Mouse (Mus musculus): ENCODE data around the gene Nefh. TPM values are rescaled to one million over a fixed set of nuclear protein-coding genes. Genes with fewer than 3 reads are reported as not detected.

Gene Nefh
- polyA plus RNA-seq, 1 experiment from 2014 or later, result 0.39 TPM

DNA sequence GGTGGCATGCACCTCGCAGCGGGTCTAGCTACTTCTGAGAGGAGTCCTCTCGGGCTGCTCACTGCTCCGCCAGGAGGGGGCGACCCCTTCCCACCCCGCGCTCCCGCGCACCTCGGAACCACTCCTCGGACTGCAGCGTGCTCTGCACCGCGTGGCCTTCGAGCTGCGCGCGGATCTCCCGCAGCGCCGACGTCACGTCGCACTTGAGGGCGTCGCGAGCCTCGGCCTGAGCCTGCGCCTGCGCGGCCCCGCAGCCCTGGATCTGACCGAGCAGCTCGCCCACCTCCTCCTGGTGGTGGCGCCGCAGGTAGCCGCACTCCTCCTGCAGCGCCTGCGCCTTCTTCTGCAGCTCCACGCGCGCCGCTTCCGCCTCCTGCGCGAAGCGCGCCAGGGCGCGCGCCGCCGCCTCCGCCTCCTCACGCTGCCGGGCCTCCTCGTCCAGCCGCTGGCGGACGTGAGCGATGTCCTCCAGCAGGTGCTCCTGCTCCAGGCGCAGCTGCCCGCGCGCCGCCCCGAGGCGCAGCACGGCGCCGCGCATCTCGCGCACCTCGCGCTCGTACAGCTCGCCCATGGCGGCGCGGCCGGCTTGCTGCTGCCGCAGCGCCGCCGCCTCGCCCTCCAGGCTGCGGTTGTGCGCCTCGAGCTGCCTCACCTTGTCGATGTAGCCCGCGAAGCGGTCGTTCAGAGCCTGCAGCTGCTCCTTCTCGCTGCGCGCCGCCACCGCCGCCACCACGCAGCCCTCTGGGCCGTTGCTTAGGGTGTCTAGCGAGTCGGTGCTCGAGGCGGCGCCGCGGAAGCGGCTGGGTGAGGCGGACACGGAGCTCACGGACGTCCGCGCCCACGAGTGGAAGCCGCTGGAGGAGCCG, 684 bp downstream of the Nefh start:
- under 1% methylated on average over 120 of the region's 120 CpGs for WGBS
- Histone ChIP-seq H3K27me3 (ENCODE audit: insufficient read depth, poor library complexity, severe bottlenecking) (peaks cover 98% of the 10 kb centered on the region), H3K9me3 (no peaks in the 10 kb centered on the region), H3K36me3 (no peaks in the 10 kb centered on the region), H3K4me3 (peak overlapping the region; percentile 64), H3K4me1 (peaks cover 18% of the 10 kb centered on the region), H3K27ac (no peak overlapping the region)
- DNase-seq (ENCODE audit: low spot score), result no peak

DNA sequence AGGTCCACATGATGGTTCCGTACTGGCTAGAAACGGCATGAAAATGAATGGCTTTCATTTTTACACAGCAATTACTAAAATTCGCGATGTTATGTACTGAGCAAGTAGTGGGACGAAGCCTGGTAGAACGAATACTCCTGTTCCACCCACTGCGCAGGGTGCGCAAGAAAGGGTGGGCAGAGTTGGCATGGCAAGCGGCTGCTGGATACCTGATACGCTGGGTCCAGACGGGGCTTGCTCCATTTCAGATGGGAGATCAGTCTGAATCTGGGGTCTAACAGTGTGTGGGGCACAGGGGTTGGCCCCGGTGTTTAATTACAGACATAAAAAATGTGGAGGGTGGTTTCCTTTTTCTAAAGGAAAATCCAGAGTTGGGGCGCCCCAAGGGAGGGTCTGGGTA, 1.3 kb downstream of the Nefh start:
- Histone ChIP-seq H3K9me3 (no peaks in the 10 kb centered on the region), H3K27me3 (ENCODE audit: insufficient read depth, poor library complexity, severe bottlenecking) (peaks cover 95% of the 10 kb centered on the region), H3K4me1 (peaks cover 18% of the 10 kb centered on the region), H3K4me3 (peak overlapping the region; percentile 64), H3K27ac (no peak overlapping the region), H3K36me3 (no peaks in the 10 kb centered on the region)
- WGBS, result 45% methylated on average over 13 of the region's 13 CpGs
- DNase-seq (ENCODE audit: low spot score), result no peak

DNA sequence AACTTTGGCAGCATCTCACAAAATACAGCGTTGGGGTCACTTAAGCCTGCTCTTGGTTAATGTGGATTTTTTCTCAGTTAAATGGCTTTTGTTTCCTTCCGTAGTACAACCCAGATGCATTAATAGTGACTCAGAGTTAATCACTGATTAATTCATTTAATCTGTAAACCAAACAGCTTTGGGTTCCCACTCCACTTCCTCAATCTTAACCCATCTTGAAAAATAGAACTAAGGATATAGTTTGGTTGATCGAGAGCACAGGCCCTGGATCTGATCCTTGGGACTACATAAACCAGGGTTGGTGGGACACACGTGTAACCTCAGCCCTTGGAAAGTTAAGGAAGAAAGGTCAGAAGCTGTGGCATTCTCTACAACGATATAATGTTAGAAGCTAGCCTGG, 11.6 kb downstream of the Nefh start:
- H3K27me3 ChIP-seq (ENCODE audit: insufficient read depth, poor library complexity, severe bottlenecking), result peaks cover 6% of the 10 kb centered on the region; the same call in 1 of the 2 replicates
- no peak for DNase-seq (ENCODE audit: low spot score)
- H3K27ac ChIP-seq, result no peak overlapping the region
- H3K4me1 ChIP-seq, result peaks cover 19% of the 10 kb centered on the region
- no peaks in the 10 kb centered on the region for H3K36me3 ChIP-seq
- H3K9me3 ChIP-seq, result no peaks in the 10 kb centered on the region
- WGBS, result 81% methylated on average over 5 of the region's 5 CpGs
- no peak overlapping the region for H3K4me3 ChIP-seq

DNA sequence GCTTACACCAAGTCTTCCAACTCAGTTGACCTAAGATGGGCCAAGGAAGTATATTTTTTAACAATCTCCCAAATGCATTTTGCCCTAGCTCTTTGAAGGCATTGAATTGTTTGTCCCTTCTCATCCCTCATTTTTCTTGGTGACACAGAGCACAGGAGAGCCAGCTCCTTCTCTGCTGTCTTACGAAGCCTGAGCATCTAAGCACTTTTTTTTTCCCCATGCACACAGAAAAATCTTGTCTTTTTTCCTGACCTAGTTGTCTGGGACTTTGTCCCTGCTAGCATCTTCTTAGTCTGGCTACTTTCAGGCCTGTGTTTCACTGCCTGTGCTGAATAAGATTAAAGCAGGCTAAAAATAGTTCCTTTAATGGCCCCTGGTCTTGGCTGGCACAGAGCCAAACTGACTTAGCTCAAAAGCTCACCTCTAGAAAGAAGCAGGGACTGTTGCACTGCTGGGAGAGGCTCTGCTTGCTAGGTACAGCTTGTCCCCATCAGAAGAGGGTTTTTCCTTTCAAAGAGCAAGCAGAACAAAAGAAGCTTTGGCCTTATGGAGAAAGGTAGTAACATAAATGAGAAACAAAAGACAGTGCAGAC, 16.8 kb downstream of the Nefh start:
- Histone ChIP-seq H3K36me3 (peaks cover 39% of the 10 kb centered on the region), H3K4me3 (no peak overlapping the region), H3K27me3 (ENCODE audit: insufficient read depth, poor library complexity, severe bottlenecking) (no peaks in the 10 kb centered on the region), H3K9me3 (no peaks in the 10 kb centered on the region), H3K4me1 (peaks cover 39% of the 10 kb centered on the region), H3K27ac (peak overlapping the region; percentile 75)
- 30% methylated on average over 1 of the region's 1 CpGs for WGBS
- DNase-seq (ENCODE audit: low spot score), result no peak

DNA sequence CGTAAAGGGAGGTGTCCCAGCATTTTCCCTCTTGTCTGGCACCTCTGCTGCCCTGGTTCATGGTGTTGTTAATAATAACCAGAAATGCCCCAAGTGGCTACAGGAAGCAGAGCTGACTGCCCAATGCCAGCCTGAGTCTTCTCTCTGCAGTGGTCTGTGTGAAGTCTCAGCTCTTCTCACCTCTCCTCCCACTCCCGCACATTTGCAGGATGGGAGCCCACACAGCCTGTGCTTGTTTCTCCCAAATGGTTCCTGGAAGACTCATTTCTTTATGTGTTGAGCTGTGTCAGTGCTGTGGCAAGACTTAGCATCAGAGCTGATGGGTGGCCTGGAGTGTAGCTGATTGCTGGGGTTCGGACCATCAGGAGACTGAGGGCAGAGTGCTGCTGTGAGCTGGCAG, 20.6 kb downstream of the Nefh start:
- whole genome bisulfite sequencing, result 88% methylated on average over 3 of the region's 3 CpGs
- Histone ChIP-seq H3K4me1 (peaks cover 33% of the 10 kb centered on the region), H3K9me3 (no peaks in the 10 kb centered on the region), H3K27ac (no peak overlapping the region), H3K4me3 (no peak overlapping the region), H3K27me3 (ENCODE audit: insufficient read depth, poor library complexity, severe bottlenecking) (no peaks in the 10 kb centered on the region), H3K36me3 (peaks cover 76% of the 10 kb centered on the region)
- no peak for DNase-seq (ENCODE audit: low spot score)

DNA sequence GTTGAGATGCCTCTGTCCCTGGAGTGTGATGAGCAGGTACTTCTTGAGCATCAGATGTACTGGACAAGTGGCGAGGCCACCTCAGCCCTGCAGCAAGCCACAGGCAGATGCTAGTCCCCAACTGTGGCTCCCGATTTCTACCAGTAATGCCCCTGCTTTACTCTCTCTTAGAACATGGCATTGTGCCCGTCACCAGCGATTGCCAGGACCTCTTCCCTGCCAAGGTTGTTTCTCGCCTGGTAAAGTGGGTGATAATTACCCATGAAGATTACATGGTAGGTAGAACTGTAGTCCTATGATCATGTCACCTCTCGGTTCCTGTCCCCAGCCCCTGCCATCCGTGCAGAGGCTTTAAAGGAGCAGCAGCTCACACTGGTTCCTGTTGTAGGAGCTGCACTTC, 26.1 kb downstream of the Nefh start:
- H3K27me3 ChIP-seq (ENCODE audit: insufficient read depth, poor library complexity, severe bottlenecking), result no peaks in the 10 kb centered on the region
- peaks cover 95% of the 10 kb centered on the region for H3K36me3 ChIP-seq
- no peak overlapping the region for H3K4me3 ChIP-seq
- H3K27ac ChIP-seq, result no peak overlapping the region
- WGBS, result 85% methylated on average over 7 of the region's 7 CpGs
- H3K4me1 ChIP-seq, result peaks cover 3% of the 10 kb centered on the region; the same call in 1 of the 2 replicates
- DNase-seq (ENCODE audit: low spot score), result no peak
- H3K9me3 ChIP-seq, result no peaks in the 10 kb centered on the region

DNA sequence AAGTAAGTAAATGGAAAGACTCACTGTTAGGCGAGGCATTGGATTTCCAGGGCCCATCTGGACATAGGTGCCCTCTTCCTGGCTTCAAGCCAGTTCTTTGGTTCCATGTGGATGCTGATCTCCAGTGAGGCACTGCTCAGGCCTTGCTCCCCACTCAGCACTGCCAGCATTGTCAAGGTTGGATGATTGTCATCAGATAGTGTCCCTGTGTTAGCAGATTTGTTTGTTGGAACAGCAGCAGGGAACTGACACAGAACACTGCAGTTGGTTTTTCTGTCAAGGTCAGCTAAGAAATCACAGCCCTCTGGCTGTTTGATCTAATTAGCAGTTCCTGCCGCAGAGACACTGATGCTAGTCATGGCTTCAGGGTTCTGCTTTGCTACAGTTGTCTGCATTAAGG, 26.6 kb downstream of the Nefh start:
- no peak for DNase-seq (ENCODE audit: low spot score)
- H3K4me3 ChIP-seq, result no peak overlapping the region
- no peak overlapping the region for H3K27ac ChIP-seq
- H3K36me3 ChIP-seq, result peaks cover 96% of the 10 kb centered on the region
- H3K4me1 ChIP-seq, result no peaks in the 10 kb centered on the region
- H3K9me3 ChIP-seq, result no peaks in the 10 kb centered on the region
- WGBS, result 91% methylated on average over 2 of the region's 2 CpGs
- H3K27me3 ChIP-seq (ENCODE audit: insufficient read depth, poor library complexity, severe bottlenecking), result no peaks in the 10 kb centered on the region

DNA sequence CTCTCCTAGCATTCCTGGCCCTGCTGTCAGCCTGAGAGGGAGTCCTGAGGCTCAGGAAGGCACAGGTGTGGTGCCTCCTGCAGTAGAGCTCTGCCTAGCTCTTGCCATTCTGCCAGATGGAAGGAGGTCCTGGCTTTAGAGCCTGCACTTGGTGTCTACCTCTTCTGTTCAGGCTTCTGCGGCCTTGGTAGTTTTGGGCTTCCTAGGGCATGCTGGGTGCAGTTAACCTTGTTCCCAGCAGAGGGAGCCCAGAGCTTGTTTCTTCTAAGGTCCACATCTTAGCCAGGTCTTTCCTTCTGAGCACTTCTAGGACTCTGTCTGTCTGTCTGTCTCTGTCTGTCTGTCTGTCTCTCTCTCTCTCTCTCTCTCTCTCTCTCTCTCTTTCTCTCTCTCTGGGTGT, 31.8 kb downstream of the Nefh start:
- no peak overlapping the region for H3K27ac ChIP-seq
- 52% methylated on average over 1 of the region's 1 CpGs for WGBS
- H3K9me3 ChIP-seq, result no peaks in the 10 kb centered on the region
- H3K4me1 ChIP-seq, result no peaks in the 10 kb centered on the region
- H3K36me3 ChIP-seq, result peaks cover 94% of the 10 kb centered on the region
- no peaks in the 10 kb centered on the region for H3K27me3 ChIP-seq (ENCODE audit: insufficient read depth, poor library complexity, severe bottlenecking)
- no peak for DNase-seq (ENCODE audit: low spot score)
- no peak overlapping the region for H3K4me3 ChIP-seq

DNA sequence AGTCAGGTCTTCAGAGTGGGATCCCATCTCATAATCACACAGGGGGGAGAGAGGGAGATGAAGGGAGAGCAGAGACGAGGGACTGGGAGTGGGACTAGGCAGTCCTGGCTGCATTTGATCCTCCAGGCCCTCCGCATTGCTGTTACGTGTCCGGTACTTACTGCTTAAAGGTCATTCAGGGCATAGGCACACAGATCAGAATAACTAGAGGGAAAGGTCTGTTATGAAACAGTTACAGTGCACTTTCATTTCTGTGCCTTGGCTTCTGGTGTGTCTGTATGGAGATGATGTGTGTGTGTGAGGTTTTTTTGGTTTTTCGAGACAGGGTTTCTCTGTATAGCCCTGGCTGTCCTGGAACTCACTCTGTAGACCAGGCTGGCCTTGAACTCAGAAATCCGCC, 41.6 kb downstream of the Nefh start:
- WGBS, result 88% methylated on average over 6 of the region's 6 CpGs
- H3K36me3 ChIP-seq, result peaks cover 81% of the 10 kb centered on the region
- DNase-seq (ENCODE audit: low spot score), result no peak
- no peaks in the 10 kb centered on the region for H3K27me3 ChIP-seq (ENCODE audit: insufficient read depth, poor library complexity, severe bottlenecking)
- no peaks in the 10 kb centered on the region for H3K9me3 ChIP-seq
- H3K4me3 ChIP-seq, result no peak overlapping the region
- no peak overlapping the region for H3K27ac ChIP-seq
- no peaks in the 10 kb centered on the region for H3K4me1 ChIP-seq

DNA sequence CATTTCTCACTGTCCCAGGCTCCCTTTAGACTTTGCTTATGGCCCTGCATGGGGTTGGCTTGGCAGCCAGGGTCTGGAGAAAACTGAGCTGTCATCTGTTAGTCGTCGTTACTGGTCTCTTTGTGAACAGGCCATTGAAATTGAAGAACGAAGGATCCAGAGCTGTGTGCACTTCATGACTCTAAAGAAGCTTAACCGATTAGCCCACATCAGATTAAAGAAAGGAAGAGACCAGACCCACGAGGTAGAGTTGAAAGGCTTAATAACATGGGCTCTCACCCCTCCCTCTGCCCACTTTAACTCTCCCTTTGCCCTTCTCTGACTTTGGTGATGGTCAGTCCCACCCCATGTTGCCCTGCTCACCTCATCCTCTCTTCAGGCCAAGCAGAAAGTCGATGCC, 45.9 kb downstream of the Nefh start:
- H3K36me3 ChIP-seq, result peaks cover 69% of the 10 kb centered on the region
- WGBS, result 87% methylated on average over 6 of the region's 6 CpGs

DNA sequence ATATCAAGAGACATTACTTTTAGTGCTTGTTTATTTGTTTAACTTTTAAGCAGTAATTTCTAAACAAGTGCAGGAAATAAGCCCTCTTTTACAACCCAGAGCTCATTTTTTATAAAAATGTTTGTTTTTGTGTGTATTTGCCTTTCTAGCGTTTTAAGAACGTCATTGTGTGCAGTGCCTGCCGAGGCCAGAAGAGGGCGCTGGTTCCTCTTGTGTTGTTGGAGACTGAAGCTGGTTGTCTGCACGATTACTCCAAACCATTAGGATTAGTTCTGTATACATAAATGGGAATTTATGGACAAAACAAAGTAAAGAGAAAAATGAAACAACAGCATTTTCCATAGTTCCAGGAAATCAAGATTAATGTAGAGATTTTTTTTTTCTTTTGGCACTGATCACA, 47.4 kb downstream of the Nefh start:
- Histone ChIP-seq H3K4me3 (no peak overlapping the region), H3K9me3 (no peaks in the 10 kb centered on the region), H3K4me1 (peaks cover 8% of the 10 kb centered on the region), H3K27ac (no peak overlapping the region), H3K36me3 (peaks cover 58% of the 10 kb centered on the region), H3K27me3 (ENCODE audit: insufficient read depth, poor library complexity, severe bottlenecking) (no peaks in the 10 kb centered on the region)
- DNase-seq (ENCODE audit: low spot score), result no peak
- WGBS, result 67% methylated on average over 5 of the region's 5 CpGs

More for the DNA sequence above, 45.9 kb downstream of the Nefh start:
- Histone ChIP-seq H3K4me3 (no peak overlapping the region), H3K4me1 (no peaks in the 10 kb centered on the region), H3K27ac (no peak overlapping the region), H3K27me3 (ENCODE audit: insufficient read depth, poor library complexity, severe bottlenecking) (no peaks in the 10 kb centered on the region), H3K9me3 (no peaks in the 10 kb centered on the region)
- no peak for DNase-seq (ENCODE audit: low spot score)

DNA sequence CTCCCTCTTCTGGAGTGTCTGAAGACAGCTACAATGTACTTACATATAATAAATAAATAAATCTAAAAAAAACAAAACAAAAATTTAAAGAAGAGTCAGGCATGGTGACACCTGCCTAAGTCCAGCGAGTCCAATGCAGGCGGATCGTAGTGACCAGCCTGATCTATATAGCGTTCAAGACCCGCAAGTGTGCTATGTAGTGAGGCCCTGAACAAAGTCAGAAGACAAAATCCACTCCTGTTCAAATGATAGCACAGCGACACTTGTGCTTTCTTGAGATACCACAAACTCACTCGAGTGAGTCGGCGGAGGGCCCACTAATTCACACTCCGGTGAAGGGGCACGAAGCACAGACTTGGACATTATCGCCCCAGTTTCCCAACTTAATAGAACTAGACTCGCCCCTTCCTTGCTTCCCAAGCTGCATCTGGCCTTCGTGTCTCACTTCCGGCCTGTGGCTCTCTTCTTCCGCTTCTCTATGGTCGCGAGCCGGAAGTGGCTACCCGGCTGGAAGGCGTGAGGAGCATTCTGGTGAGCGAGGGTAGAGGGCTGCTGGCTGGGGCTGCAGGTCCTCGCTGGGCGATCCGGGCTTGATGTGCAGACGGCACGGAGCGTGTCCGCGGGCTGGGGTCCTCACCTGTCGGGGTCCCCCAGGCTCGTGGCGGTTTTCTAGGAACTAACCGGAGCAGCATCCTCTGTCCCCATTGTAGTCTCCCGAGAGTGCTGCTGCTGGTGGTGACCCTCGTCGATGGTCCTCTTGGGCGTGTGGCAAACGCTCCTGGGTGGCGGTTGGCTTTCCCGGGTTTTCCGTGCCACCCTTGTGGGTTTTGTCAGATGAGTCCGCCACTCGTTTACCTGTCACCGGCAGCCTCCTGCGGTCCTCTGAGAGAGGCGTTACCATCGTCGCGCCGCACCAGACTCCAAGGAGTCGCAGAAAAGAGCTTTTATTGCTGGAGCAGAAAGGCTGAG, 52.7 kb downstream of the Nefh start, which contains the start of gene Thoc5:
Gene Thoc5 (plus strand): TSS at position 473 of the 969 bp plus-strand sequence.
- DNase-seq (ENCODE audit: low spot score), result peak; percentile 93
- Histone ChIP-seq H3K9me3 (no peaks in the 10 kb centered on the region), H3K4me1 (peaks cover 8% of the 10 kb centered on the region), H3K27me3 (ENCODE audit: insufficient read depth, poor library complexity, severe bottlenecking) (no peaks in the 10 kb centered on the region), H3K4me3 (peak within 1 kb of the TSS; percentile 86), H3K36me3 (peaks cover 43% of the 10 kb centered on the region), H3K27ac (peak within 1 kb of the TSS; percentile 86)
- 2% methylated on average over 52 of the region's 52 CpGs for WGBS
